Mouse (Mus musculus): Measurements from ENCODE around the gene Cd5. TPM values are rescaled to one million over a fixed set of nuclear protein-coding genes. Genes with fewer than 3 reads are reported as not detected.

Cd5 gene
- polyA plus RNA-seq, 1 experiment, result not detected

DNA sequence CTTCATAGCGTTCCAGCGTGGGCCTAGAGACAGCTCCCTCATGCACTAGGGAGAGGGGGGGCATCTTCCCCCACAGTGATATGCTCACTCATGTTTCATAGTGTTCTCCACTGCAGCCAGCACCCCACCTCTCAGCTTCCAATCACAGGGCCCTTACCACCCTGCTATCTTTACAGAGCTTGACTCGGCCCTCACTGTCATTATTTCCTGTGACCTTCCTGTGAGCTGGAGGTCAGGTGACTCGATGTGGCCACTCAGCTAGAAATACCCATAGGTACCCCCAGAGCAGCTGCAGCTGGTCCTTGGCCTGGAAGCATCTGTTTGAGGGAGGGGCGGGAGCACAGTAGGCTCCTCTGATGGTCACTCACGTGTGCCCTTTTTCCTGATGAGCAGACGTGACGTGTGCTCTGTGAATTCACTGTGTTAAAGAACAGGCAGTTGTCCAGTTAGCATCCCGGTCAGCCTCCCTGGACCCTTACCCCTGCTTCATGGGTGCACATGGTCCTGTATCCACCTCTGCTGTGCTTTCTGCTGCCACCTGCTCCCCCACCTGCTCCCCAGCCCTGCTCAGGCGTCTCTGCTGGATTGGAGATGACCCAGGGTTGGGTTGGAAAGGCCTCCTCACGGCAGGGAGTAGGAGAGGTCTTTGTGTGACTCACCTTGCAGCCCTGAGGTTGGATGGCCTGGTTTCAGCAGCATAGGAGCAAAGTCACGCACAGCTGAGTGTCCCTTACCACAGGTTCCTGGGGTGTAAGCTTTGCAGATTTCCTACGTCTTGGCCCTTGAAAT, 31.5 kb downstream of the Cd5 start:
- 82% methylated on average over 13 of the region's 13 CpGs for WGBS
- H3K4me1 ChIP-seq (ENCODE audit: control insufficient read depth, insufficient read depth, low read length), result peaks cover 25% of the 10 kb centered on the region
- TF ChIP-seq CTCF (IDR thresholded peaks at IDR 0.05; ENCODE audit: insufficient read depth, low read depth, low read length) (no peak), POLR2A (IDR thresholded peaks at IDR 0.05; ENCODE audit: insufficient read depth, low read depth, low read length) (no peak)
- H3K4me3 ChIP-seq (ENCODE audit: insufficient read depth, low read depth, low read length), result no peak overlapping the region
- no peak overlapping the region for H3K27ac ChIP-seq (ENCODE audit: insufficient read depth, low read depth, low read length)

- no peak overlapping the region for H3K27ac ChIP-seq (ENCODE audit: insufficient read depth, low read depth, low read length)
- no peak overlapping the region for H3K4me3 ChIP-seq (ENCODE audit: insufficient read depth, low read depth, low read length)
- WGBS, result 62% methylated on average over 8 of the region's 8 CpGs
- TF ChIP-seq CTCF (IDR thresholded peaks at IDR 0.05; ENCODE audit: insufficient read depth, low read depth, low read length), result no peak
- TF ChIP-seq POLR2A (IDR thresholded peaks at IDR 0.05; ENCODE audit: insufficient read depth, low read depth, low read length), result no peak
- H3K4me1 ChIP-seq (ENCODE audit: control insufficient read depth, insufficient read depth, low read length), result peaks cover 30% of the 10 kb centered on the region
Measured at GRCm38 (mm10) chr19:10703470-10703869, 35.3 kb downstream of the Cd5 start.

DNA sequence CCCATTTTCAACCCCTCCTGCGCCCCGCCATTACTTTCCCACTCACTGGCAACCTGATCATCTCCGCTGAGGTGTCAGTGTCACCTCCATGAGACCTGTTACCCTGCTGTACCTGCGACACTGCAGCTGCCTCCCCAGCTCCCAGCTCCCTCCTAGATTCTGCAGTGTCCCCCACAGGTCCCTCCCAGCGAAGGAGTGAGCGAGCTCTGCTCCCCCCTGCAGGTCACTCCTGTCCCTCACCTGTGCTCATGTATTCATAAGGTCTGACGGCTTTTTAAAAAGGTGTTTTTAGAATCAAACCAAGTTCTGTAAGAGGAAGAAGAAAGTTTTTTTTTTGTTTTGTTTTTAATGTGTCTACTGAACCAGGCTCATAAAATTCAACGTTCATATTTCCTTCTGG, 36.7 kb downstream of the Cd5 start:
- no peak overlapping the region for H3K4me3 ChIP-seq (ENCODE audit: insufficient read depth, low read depth, low read length)
- no peak overlapping the region for H3K27ac ChIP-seq (ENCODE audit: insufficient read depth, low read depth, low read length)
- no peak for TF ChIP-seq POLR2A (IDR thresholded peaks at IDR 0.05; ENCODE audit: insufficient read depth, low read depth, low read length)
- TF ChIP-seq CTCF (IDR thresholded peaks at IDR 0.05; ENCODE audit: insufficient read depth, low read depth, low read length), result no peak
- peaks cover 32% of the 10 kb centered on the region for H3K4me1 ChIP-seq (ENCODE audit: control insufficient read depth, insufficient read depth, low read length)
- WGBS, result 89% methylated on average over 8 of the region's 8 CpGs

DNA sequence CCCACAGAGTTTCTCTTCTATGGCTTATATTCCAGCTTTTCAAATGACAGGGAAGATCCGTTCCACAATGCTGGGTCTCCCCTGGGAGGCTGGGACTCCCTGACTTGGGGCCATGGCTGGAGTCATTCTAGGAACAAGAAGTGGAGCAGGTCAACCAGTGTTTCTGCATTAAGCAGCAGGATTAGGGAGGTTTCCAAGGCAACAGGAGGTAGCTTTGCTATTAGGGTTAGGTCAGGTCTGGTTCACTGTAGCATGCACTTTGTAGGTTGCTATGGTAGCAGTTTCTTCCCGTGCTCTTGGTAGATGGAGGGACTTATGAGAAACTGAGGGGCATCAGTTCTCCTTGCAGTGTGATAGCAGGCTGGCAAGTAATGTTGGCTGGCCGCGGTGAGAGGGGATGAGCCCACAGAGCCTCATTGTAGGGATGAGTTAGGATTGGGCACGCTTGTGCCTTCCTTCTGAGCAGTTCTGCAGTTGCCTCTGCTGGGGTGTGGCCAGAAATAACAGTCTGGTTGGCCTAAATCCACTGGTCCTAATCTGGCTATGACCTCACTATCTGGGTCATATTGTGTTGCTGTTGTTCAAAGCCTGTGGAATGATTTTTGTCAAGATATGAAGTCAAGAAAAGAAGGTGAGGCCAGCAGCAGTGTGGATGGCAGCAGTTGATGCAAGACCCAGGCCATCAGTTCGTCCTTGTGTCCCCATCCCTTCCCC, 37.6 kb downstream of the Cd5 start:
- H3K4me1 ChIP-seq (ENCODE audit: control insufficient read depth, insufficient read depth, low read length), result peaks cover 32% of the 10 kb centered on the region
- no peak overlapping the region for H3K27ac ChIP-seq (ENCODE audit: insufficient read depth, low read depth, low read length)
- TF ChIP-seq CTCF (IDR thresholded peaks at IDR 0.05; ENCODE audit: insufficient read depth, low read depth, low read length), result no peak
- TF ChIP-seq POLR2A (IDR thresholded peaks at IDR 0.05; ENCODE audit: insufficient read depth, low read depth, low read length), result no peak
- WGBS, result 59% methylated on average over 6 of the region's 6 CpGs
- H3K4me3 ChIP-seq (ENCODE audit: insufficient read depth, low read depth, low read length), result no peak overlapping the region

GRCm38 (mm10) chr19:10699851-10700250, 39.0 kb downstream of the Cd5 start:
- WGBS, result 56% methylated on average over 9 of the region's 9 CpGs
- TF ChIP-seq CTCF (IDR thresholded peaks at IDR 0.05; ENCODE audit: insufficient read depth, low read depth, low read length) (no peak), POLR2A (IDR thresholded peaks at IDR 0.05; ENCODE audit: insufficient read depth, low read depth, low read length) (no peak)
- no peak overlapping the region for H3K4me3 ChIP-seq (ENCODE audit: insufficient read depth, low read depth, low read length)
- H3K4me1 ChIP-seq (ENCODE audit: control insufficient read depth, insufficient read depth, low read length), result peaks cover 29% of the 10 kb centered on the region
- no peak overlapping the region for H3K27ac ChIP-seq (ENCODE audit: insufficient read depth, low read depth, low read length)

GRCm38 (mm10) chr19:10698131-10698991, 40.4 kb downstream of the Cd5 start:
- peaks cover 27% of the 10 kb centered on the region for H3K4me1 ChIP-seq (ENCODE audit: control insufficient read depth, insufficient read depth, low read length)
- no peak overlapping the region for H3K27ac ChIP-seq (ENCODE audit: insufficient read depth, low read depth, low read length)
- H3K4me3 ChIP-seq (ENCODE audit: insufficient read depth, low read depth, low read length), result no peak overlapping the region
- 76% methylated on average over 9 of the region's 9 CpGs for WGBS
- no peak for TF ChIP-seq CTCF (IDR thresholded peaks at IDR 0.05; ENCODE audit: insufficient read depth, low read depth, low read length)

DNA sequence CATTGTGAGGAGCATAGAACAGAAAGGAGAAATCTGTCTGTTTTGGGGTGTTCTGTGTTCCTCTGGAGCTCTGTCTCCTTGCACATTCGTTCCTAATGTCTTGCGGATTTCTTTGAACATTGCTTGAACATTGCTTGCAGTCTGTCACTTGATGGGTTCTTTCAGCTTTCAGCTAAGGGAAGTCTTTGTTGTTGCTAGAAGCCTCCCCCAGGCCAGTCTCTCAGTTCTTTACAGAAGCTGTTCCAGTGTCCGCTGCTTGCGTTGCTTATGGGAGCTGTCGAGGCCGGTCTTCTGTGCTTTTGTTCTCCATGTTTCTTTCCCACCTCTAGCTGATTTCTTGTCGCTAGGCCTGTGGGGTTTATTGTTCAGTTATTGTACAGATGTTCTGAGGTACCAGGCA, 43.0 kb downstream of the Cd5 start:
- Histone ChIP-seq H3K4me3 (ENCODE audit: insufficient read depth, low read depth, low read length) (no peak overlapping the region), H3K4me1 (ENCODE audit: control insufficient read depth, insufficient read depth, low read length) (peaks cover 11% of the 10 kb centered on the region), H3K27ac (ENCODE audit: insufficient read depth, low read depth, low read length) (no peak overlapping the region)
- WGBS, result 40% methylated on average over 7 of the region's 7 CpGs
- TF ChIP-seq POLR2A (IDR thresholded peaks at IDR 0.05; ENCODE audit: insufficient read depth, low read depth, low read length) (no peak), CTCF (IDR thresholded peaks at IDR 0.05; ENCODE audit: insufficient read depth, low read depth, low read length) (no peak)

- peaks cover 4% of the 10 kb centered on the region; the same call in 1 of the 2 replicates for H3K4me1 ChIP-seq (ENCODE audit: control insufficient read depth, insufficient read depth, low read length)
- no peak overlapping the region for H3K4me3 ChIP-seq (ENCODE audit: insufficient read depth, low read depth, low read length)
- 88% methylated on average over 10 of the region's 10 CpGs for WGBS
- H3K27ac ChIP-seq (ENCODE audit: insufficient read depth, low read depth, low read length), result no peak overlapping the region
- TF ChIP-seq POLR2A (IDR thresholded peaks at IDR 0.05; ENCODE audit: insufficient read depth, low read depth, low read length), result no peak
- no peak for TF ChIP-seq CTCF (IDR thresholded peaks at IDR 0.05; ENCODE audit: insufficient read depth, low read depth, low read length)
Measured at GRCm38 (mm10) chr19:10693926-10694682, 44.7 kb downstream of the Cd5 start.

All from olfactory bulb, adult 2 months (tissue).